Mouse (Mus musculus) forebrain, embryonic 16.5 days (tissue): ENCODE results near the gene Lmo3. TPM values are rescaled to one million over a fixed set of nuclear protein-coding genes. Genes with fewer than 3 reads are reported as not detected.

ENCODE experiments used
- ATAC-seq: fragments of 200-750 bp; cut with Nextera tagmentation; 2 replicates; pipeline ENCODE4 v1.8.0; 2017; ENCODE audit warnings: mild to moderate bottlenecking, moderate library complexity
- H3K27ac ChIP-seq: fragments of 300-500 bp; sonication (generic); 2 replicates; pipeline ENCODE4 v1.5.1; 2014; ENCODE audit warnings: low read length, control low read depth
- H3K27me3 ChIP-seq: fragments of 300-500 bp; sonication (generic); replicated peaks from 2 replicates; pipeline ENCODE4 v1.6.1; 2014; ENCODE audit warnings: low read length; ENCODE audit not compliant: control insufficient read depth, insufficient read depth
- H3K36me3 ChIP-seq: fragments of 300-500 bp; sonication (generic); 2 replicates; pipeline ENCODE4 v1.6.1; 2014; ENCODE audit not compliant: control insufficient read depth, insufficient read depth
- H3K4me1 ChIP-seq: fragments of 300-500 bp; sonication (generic); replicated peaks from 2 replicates; pipeline ENCODE4 v1.6.1; 2014; ENCODE audit warnings: low read length; ENCODE audit not compliant: control insufficient read depth, insufficient read depth
- H3K4me2 ChIP-seq: fragments of 300-500 bp; sonication (generic); 2 replicates; pipeline ENCODE4 v1.6.1; 2014; ENCODE audit warnings: mild to moderate bottlenecking, low read length, control low read depth
- H3K4me3 ChIP-seq: fragments of 300-500 bp; sonication (generic); replicated peaks from 2 replicates; pipeline ENCODE4 v1.5.1; 2014; ENCODE audit warnings: mild to moderate bottlenecking, low read length, control low read depth
- H3K9ac ChIP-seq: fragments of 300-500 bp; sonication (generic); replicated peaks from 2 replicates; pipeline ENCODE4 v1.6.1; 2014; ENCODE audit warnings: low read depth, low read length, control low read depth
- H3K9me3 ChIP-seq: fragments of 300-500 bp; sonication (generic); 2 replicates; pipeline ENCODE4 v1.6.1; 2016; ENCODE audit warnings: low read length; ENCODE audit not compliant: control insufficient read depth
- WGBS: fragments of 180-500 bp; shearing (Covaris S2); extraction: QIAGEN DNeasy Blood & Tissue Kit; methylation state at CpG from one replicate; pipeline ENCODE4 v1.1.7; 2014; 5-methylcytosine and 5-hydroxymethylcytosine counted together
- polyA plus RNA-seq: library from polyadenylated mRNA; unstranded; fragments of >200 nt; fragmentation: Nextera tagmentation; extraction: Ambion mirVana; gene quantifications from 2 replicates; pipeline ENCODE4 v1.2.1, GENCODE M21; 2015

Lmo3 gene
- polyA plus RNA-seq, 1 experiment from 2014 or later = 204 TPM

DNA sequence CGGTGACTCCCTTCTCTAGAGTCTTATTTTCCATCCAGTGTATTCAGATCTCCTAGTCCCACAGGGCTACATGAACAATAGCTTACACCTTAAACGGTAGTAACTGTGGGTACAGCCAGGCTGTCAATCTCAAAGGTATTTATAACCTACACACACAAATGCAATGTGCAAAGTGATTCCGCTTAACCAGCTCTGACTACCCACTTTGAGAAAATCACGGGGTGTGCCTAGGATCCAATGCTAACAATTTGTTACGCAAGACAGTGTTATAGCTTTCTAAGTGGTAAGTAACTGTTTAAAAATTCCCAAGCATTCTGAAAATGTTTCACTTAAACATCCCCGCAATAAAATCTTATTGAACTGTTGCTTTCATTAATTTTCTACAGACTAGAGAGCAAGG, 179.7 kb downstream of the Lmo3 start:
- Histone ChIP-seq H3K27me3 (no peaks in the 10 kb centered on the region), H3K4me3 (no peak overlapping the region), H3K27ac (no peak overlapping the region), H3K4me1 (no peaks in the 10 kb centered on the region), H3K4me2 (no peak overlapping the region), H3K9me3 (no peaks in the 10 kb centered on the region), H3K36me3 (no peaks in the 10 kb centered on the region), H3K9ac (no peak overlapping the region)
- no peak for ATAC-seq
- WGBS = 79% methylated on average over 6 of the region's 6 CpGs

- Histone ChIP-seq H3K9me3 (no peaks in the 10 kb centered on the region), H3K27ac (no peak overlapping the region), H3K4me1 (no peaks in the 10 kb centered on the region), H3K36me3 (peaks cover 2% of the 10 kb centered on the region; the same call in 1 of the 2 replicates), H3K9ac (no peak overlapping the region), H3K27me3 (no peaks in the 10 kb centered on the region), H3K4me3 (no peak overlapping the region), H3K4me2 (no peak overlapping the region)
- WGBS = 95% methylated on average over 1 of the region's 1 CpGs
- ATAC-seq = no peak
Measured at GRCm38 (mm10) chr6:138398836-138399235, 182.9 kb downstream of the Lmo3 start.

DNA sequence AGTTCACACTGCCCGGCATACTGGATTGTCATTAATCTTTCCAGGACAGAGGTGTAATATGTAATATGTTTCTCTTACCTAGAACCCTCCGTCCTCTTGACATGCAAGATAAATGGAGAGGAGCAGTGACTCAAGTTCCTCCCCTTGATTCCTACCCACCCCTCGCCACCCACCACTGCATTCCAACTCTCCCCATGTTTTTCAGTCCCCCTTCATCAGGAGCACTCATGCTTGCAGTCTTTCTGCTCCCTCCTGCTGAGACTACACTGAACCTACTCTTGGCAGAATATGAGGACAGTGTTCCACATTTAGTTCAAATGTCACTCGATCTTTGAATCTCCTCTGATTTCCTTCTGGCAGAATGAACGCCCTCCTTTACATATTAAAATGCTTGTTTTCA, 190.7 kb downstream of the Lmo3 start:
- Histone ChIP-seq H3K36me3 (no peaks in the 10 kb centered on the region), H3K27me3 (no peaks in the 10 kb centered on the region), H3K4me3 (no peak overlapping the region), H3K9ac (no peak overlapping the region), H3K9me3 (no peaks in the 10 kb centered on the region), H3K4me1 (peaks cover 4% of the 10 kb centered on the region), H3K4me2 (no peak overlapping the region), H3K27ac (no peak overlapping the region)
- WGBS = 50% methylated on average over 5 of the region's 5 CpGs
- peak; percentile 70 for ATAC-seq

GRCm38 (mm10) chr6:138388168-138388936, 193.4 kb downstream of the Lmo3 start:
- Histone ChIP-seq H3K27ac (no peak overlapping the region), H3K9ac (no peak overlapping the region), H3K9me3 (no peaks in the 10 kb centered on the region), H3K4me1 (peaks cover 6% of the 10 kb centered on the region), H3K4me3 (no peak overlapping the region), H3K36me3 (no peaks in the 10 kb centered on the region), H3K4me2 (no peak overlapping the region), H3K27me3 (no peaks in the 10 kb centered on the region)
- ATAC-seq = 0 out of 2 replicates have a peak, but pooled peaks have one; percentile 9
- 30% methylated on average over 18 of the region's 18 CpGs for WGBS

DNA sequence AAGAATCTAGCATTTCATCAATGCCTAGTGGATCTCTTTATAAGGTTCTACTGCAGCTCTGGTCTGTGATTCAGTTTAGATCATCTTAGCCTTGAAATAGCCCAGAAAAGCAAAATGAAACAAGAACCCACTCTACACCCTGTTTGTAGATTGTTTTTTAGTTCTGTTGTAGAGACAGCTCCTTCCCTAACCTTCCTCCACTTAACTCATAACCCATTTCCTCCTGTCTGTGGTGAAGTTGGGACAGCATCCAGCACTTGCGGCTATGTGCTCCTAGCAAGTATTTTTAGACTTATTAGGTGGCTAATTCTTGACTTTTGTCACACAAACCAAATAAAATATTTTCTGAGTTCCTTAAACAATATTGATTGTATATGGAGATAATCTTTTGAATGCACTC, 198.6 kb downstream of the Lmo3 start:
- WGBS = 92% methylated on average over 1 of the region's 1 CpGs
- no peak overlapping the region for H3K9ac ChIP-seq
- H3K36me3 ChIP-seq = no peaks in the 10 kb centered on the region
- H3K4me2 ChIP-seq = no peak overlapping the region
- no peaks in the 10 kb centered on the region for H3K27me3 ChIP-seq
- H3K9me3 ChIP-seq = no peaks in the 10 kb centered on the region
- no peak for ATAC-seq
- H3K4me3 ChIP-seq = no peak overlapping the region
- no peak overlapping the region for H3K27ac ChIP-seq
- H3K4me1 ChIP-seq = peaks cover 2% of the 10 kb centered on the region; the same call in 1 of the 2 replicates

DNA sequence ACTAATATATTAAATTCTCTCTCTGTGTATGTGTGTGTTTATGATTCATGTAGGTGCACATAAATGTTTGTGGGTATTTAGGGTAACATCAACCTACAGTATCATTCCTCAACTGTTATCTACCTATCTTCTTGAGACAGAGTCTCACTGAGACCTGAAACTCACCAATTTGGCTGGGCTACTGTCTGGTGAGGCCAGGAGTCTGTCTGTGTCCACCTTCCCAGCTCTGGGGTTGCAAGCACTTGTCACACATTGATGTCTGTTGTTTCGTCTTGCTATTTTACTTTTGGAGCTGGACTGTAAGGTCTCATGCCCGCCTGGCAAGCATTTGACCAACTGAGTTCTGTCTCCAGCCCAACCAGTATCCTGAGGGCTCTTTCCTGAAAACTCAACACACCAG, 210.6 kb downstream of the Lmo3 start:
- Histone ChIP-seq H3K4me1 (no peaks in the 10 kb centered on the region), H3K9ac (no peak overlapping the region), H3K4me2 (no peak overlapping the region), H3K27me3 (no peaks in the 10 kb centered on the region), H3K4me3 (no peak overlapping the region), H3K9me3 (no peaks in the 10 kb centered on the region), H3K36me3 (no peaks in the 10 kb centered on the region), H3K27ac (no peak overlapping the region)
- no peak for ATAC-seq
- 91% methylated on average over 2 of the region's 2 CpGs for WGBS

- no peak for ATAC-seq
- WGBS = 57% methylated on average over 5 of the region's 5 CpGs
- no peaks in the 10 kb centered on the region for H3K27me3 ChIP-seq
- no peak overlapping the region for H3K9ac ChIP-seq
- no peak overlapping the region for H3K27ac ChIP-seq
- 0 out of 2 replicates have a peak, but pooled peaks cover 2% of the 10 kb centered on the region for H3K4me1 ChIP-seq
- H3K4me3 ChIP-seq = no peak overlapping the region
- H3K36me3 ChIP-seq = no peaks in the 10 kb centered on the region
- H3K4me2 ChIP-seq = no peak overlapping the region
- no peaks in the 10 kb centered on the region for H3K9me3 ChIP-seq
Measured at GRCm38 (mm10) chr6:138364111-138364510, 217.7 kb downstream of the Lmo3 start.

- Histone ChIP-seq H3K4me1 (no peaks in the 10 kb centered on the region), H3K4me3 (no peak overlapping the region), H3K27me3 (no peaks in the 10 kb centered on the region), H3K9ac (no peak overlapping the region), H3K4me2 (no peak overlapping the region), H3K27ac (no peak overlapping the region), H3K9me3 (no peaks in the 10 kb centered on the region), H3K36me3 (no peaks in the 10 kb centered on the region)
- WGBS = 79% methylated on average over 3 of the region's 3 CpGs
- ATAC-seq = no peak
Measured at GRCm38 (mm10) chr6:138350587-138351345, 231.0 kb downstream of the Lmo3 start.

- no peak for ATAC-seq
- H3K4me1 ChIP-seq = no peaks in the 10 kb centered on the region
- H3K36me3 ChIP-seq = no peaks in the 10 kb centered on the region
- no peak overlapping the region for H3K9ac ChIP-seq
- WGBS = 88% methylated on average over 4 of the region's 4 CpGs
- H3K27ac ChIP-seq = no peak overlapping the region
- H3K9me3 ChIP-seq = 0 out of 2 replicates have a peak, but pooled peaks cover 3% of the 10 kb centered on the region
- H3K4me3 ChIP-seq = no peak overlapping the region
- H3K27me3 ChIP-seq = no peaks in the 10 kb centered on the region
- H3K4me2 ChIP-seq = no peak overlapping the region
Measured at GRCm38 (mm10) chr6:138346558-138346957, 235.2 kb downstream of the Lmo3 start.
